Mouse (Mus musculus): ENCODE measurements at regions not wholly inside any gene's neighbourhood (a gene's known extent, or its start where the extent isn't known, plus 50 kb on each side); places are given as distances from the start of the nearest gene placed in this dataset.

- Histone ChIP-seq H3K9me3 (ENCODE audit: control insufficient read depth, low read length) (no peaks in the 10 kb centered on the region), H3K36me3 (replicated peaks; ENCODE audit: control insufficient read depth, insufficient read depth, low read depth) (no peaks in the 10 kb centered on the region), H3K27ac (no peak overlapping the region), H3K9ac (replicated peaks) (peak overlapping the region; percentile 23; the same call in 1 of the 2 replicates), H3K27me3 (ENCODE audit: control insufficient read depth, insufficient read depth, low read length) (peaks cover 19% of the 10 kb centered on the region), H3K4me3 (ENCODE audit: insufficient read depth in 1 of 2, low read depth in 2 of 2, low read length in 2 of 2) (peak overlapping the region; percentile 42 to 44), H3K4me1 (replicated peaks; ENCODE audit: control insufficient read depth in 2 of 2, insufficient read depth in 2 of 2, low read length in 1 of 2) (peaks cover 0 to 10% of the 10 kb centered on the region in 2 experiments; a peak in 3 of 4 replicates), H3K4me2 (ENCODE audit: low read depth) (peak overlapping the region; percentile 61)
- TF ChIP-seq CTCF (IDR thresholded peaks at IDR 0.05; ENCODE audit: low read depth) (no peak), EP300 (IDR thresholded peaks at IDR 0.05; ENCODE audit: low read depth) (no peak)
- under 1% methylated on average over 54 of the region's 54 CpGs for WGBS (ENCODE audit: insufficient replicate concordance)
- DNase-seq (ENCODE audit: low read depth in 3 of 3, low spot score in 3 of 3) (no peak), ATAC-seq (ENCODE audit: insufficient read depth) (peak; percentile 63)
These were observed 97.3 kb downstream of the Tmco5 start for GRCm38 (mm10) chr2:116975601-116976431.

- no peak for DNase-seq (ENCODE audit: low read depth in 3 of 3, low spot score in 3 of 3)
- no peaks in the 10 kb centered on the region for H3K36me3 ChIP-seq (replicated peaks; ENCODE audit: control insufficient read depth, insufficient read depth, low read depth)
- WGBS (ENCODE audit: insufficient replicate concordance) = 16% methylated on average over 7 of the region's 7 CpGs
- ATAC-seq (ENCODE audit: insufficient read depth) = no peak
- H3K4me3 ChIP-seq (ENCODE audit: insufficient read depth in 1 of 2, low read depth in 2 of 2, low read length in 2 of 2) = no peak overlapping the region
- H3K4me1 ChIP-seq (replicated peaks; ENCODE audit: control insufficient read depth in 2 of 2, insufficient read depth in 2 of 2, low read length in 1 of 2) = peaks cover 0 to 10% of the 10 kb centered on the region in 2 experiments; a peak in 3 of 4 replicates
- TF ChIP-seq EP300 (IDR thresholded peaks at IDR 0.05; ENCODE audit: low read depth) = no peak
- TF ChIP-seq CTCF (IDR thresholded peaks at IDR 0.05; ENCODE audit: low read depth) = no peak
- no peak overlapping the region for H3K27ac ChIP-seq
- H3K27me3 ChIP-seq (ENCODE audit: control insufficient read depth, insufficient read depth, low read length) = peaks cover 19% of the 10 kb centered on the region
- peak overlapping the region; percentile 61; the same call in 1 of the 2 replicates for H3K4me2 ChIP-seq (ENCODE audit: low read depth)
- no peak overlapping the region for H3K9ac ChIP-seq (replicated peaks)
- H3K9me3 ChIP-seq (ENCODE audit: control insufficient read depth, low read length) = no peaks in the 10 kb centered on the region
These were observed 97.9 kb downstream of the Tmco5 start for GRCm38 (mm10) chr2:116976432-116976750.

GRCm38 (mm10) chr2:116976951-116977503 is 98.5 kb downstream of the Tmco5 start:
- TF ChIP-seq CTCF (IDR thresholded peaks at IDR 0.05; ENCODE audit: low read depth) (no peak), EP300 (IDR thresholded peaks at IDR 0.05; ENCODE audit: low read depth) (no peak)
- no peak overlapping the region for H3K4me3 ChIP-seq (ENCODE audit: insufficient read depth in 1 of 2, low read depth in 2 of 2, low read length in 2 of 2)
- no peak overlapping the region for H3K9ac ChIP-seq (replicated peaks)
- DNase-seq (ENCODE audit: low read depth in 3 of 3, low spot score in 3 of 3) = no peak
- WGBS (ENCODE audit: insufficient replicate concordance) = 36% methylated on average over 9 of the region's 9 CpGs
- peaks cover 19% of the 10 kb centered on the region for H3K27me3 ChIP-seq (ENCODE audit: control insufficient read depth, insufficient read depth, low read length)
- peaks cover 0 to 8% of the 10 kb centered on the region in 2 experiments; a peak in 3 of 4 replicates for H3K4me1 ChIP-seq (replicated peaks; ENCODE audit: control insufficient read depth in 2 of 2, insufficient read depth in 2 of 2, low read length in 1 of 2)
- no peaks in the 10 kb centered on the region for H3K9me3 ChIP-seq (ENCODE audit: control insufficient read depth, low read length)
- ATAC-seq (ENCODE audit: insufficient read depth) = no peak
- no peak overlapping the region for H3K4me2 ChIP-seq (ENCODE audit: low read depth)
- no peak overlapping the region for H3K27ac ChIP-seq
- no peaks in the 10 kb centered on the region for H3K36me3 ChIP-seq (replicated peaks; ENCODE audit: control insufficient read depth, insufficient read depth, low read depth)

- H3K4me3 ChIP-seq (ENCODE audit: insufficient read depth in 1 of 2, low read depth in 2 of 2, low read length in 2 of 2) = no peak overlapping the region
- H3K9me3 ChIP-seq (ENCODE audit: control insufficient read depth, low read length) = no peaks in the 10 kb centered on the region
- no peak for TF ChIP-seq CTCF (IDR thresholded peaks at IDR 0.05; ENCODE audit: low read depth)
- TF ChIP-seq EP300 (IDR thresholded peaks at IDR 0.05; ENCODE audit: low read depth) = no peak
- 40% methylated on average over 10 of the region's 10 CpGs for WGBS (ENCODE audit: insufficient replicate concordance)
- no peak overlapping the region for H3K9ac ChIP-seq (replicated peaks)
- no peak for ATAC-seq (ENCODE audit: insufficient read depth)
- H3K36me3 ChIP-seq (replicated peaks; ENCODE audit: control insufficient read depth, insufficient read depth, low read depth) = no peaks in the 10 kb centered on the region
- H3K27ac ChIP-seq = no peak overlapping the region
- no peak for DNase-seq (ENCODE audit: low read depth in 3 of 3, low spot score in 3 of 3)
- no peak overlapping the region for H3K4me2 ChIP-seq (ENCODE audit: low read depth)
- peaks cover 19% of the 10 kb centered on the region for H3K27me3 ChIP-seq (ENCODE audit: control insufficient read depth, insufficient read depth, low read length)
- peaks cover 0 to 6% of the 10 kb centered on the region in 2 experiments; a peak in 2 of 4 replicates for H3K4me1 ChIP-seq (replicated peaks; ENCODE audit: control insufficient read depth in 2 of 2, insufficient read depth in 2 of 2, low read length in 1 of 2)
These were observed 99.5 kb downstream of the Tmco5 start for GRCm38 (mm10) chr2:116977771-116978600.
